In genomic region chr9:5605015-5605414, GRCm38 (mm10) we compare ENCODE assay signal across 26 mouse cellular contexts.
"Had no signal": no experiment of that assay in that cellular context is flagged by ENCODE, and none has a peak within 500 bp of the region (broad histone marks: within the 10 kb centered on the region; RNA-seq: fewer than 3 reads in every experiment).

No protein-coding gene starts in this region.

- H3K4me3 ChIP-seq: embryonic facial prominence, embryonic 10.5 days; embryonic facial prominence, embryonic 12.5 days; embryonic facial prominence, embryonic 13.5 days; embryonic facial prominence, embryonic 15.5 days; erythroblast, embryonic 14.5 days; forebrain, embryonic 10.5 days; forebrain, embryonic 12.5 days; forebrain, embryonic 13.5 days; forebrain, embryonic 15.5 days; gastrocnemius, adult 2 months; heart, adult 2 months; heart, embryonic 10.5 days had no signal

- ATAC-seq: forebrain, embryonic 13.5 days; forebrain, embryonic 14.5 days; forebrain, embryonic 15.5 days; forebrain, postnatal 0 days had no signal

- H3K9me3 ChIP-seq: embryonic facial prominence, embryonic 10.5 days; embryonic facial prominence, embryonic 12.5 days; embryonic facial prominence, embryonic 13.5 days; embryonic facial prominence, embryonic 15.5 days; forebrain, embryonic 12.5 days; forebrain, embryonic 13.5 days; forebrain, embryonic 15.5 days; heart, embryonic 10.5 days had no signal

- H3K9ac ChIP-seq: embryonic facial prominence, embryonic 12.5 days; embryonic facial prominence, embryonic 13.5 days; embryonic facial prominence, embryonic 15.5 days; forebrain, embryonic 12.5 days; forebrain, embryonic 13.5 days; forebrain, embryonic 15.5 days; forebrain, postnatal 0 days had no signal

- DNase-seq: cerebellum, adult 9-11 months; cerebellum, postnatal 10 days; cerebellum, postnatal 14 days; cerebellum, postnatal 25 days; cerebellum, postnatal 36 days; embryo, embryonic 11 days; forebrain, postnatal 0 days; gastrocnemius, adult 2 months; gastrocnemius, postnatal 10 days; gastrocnemius, postnatal 14 days; gastrocnemius, postnatal 36 days; heart, adult 11 months; heart, adult 18-20 months; heart, adult 2 months had no signal

- H3K4me1 ChIP-seq: embryonic facial prominence, embryonic 10.5 days; embryonic facial prominence, embryonic 12.5 days; embryonic facial prominence, embryonic 13.5 days; embryonic facial prominence, embryonic 15.5 days; forebrain, embryonic 10.5 days; forebrain, embryonic 12.5 days; forebrain, embryonic 13.5 days; forebrain, embryonic 15.5 days; heart, embryonic 10.5 days had no signal

- H3K36me3 ChIP-seq: embryonic facial prominence, embryonic 10.5 days; embryonic facial prominence, embryonic 12.5 days; embryonic facial prominence, embryonic 13.5 days; embryonic facial prominence, embryonic 15.5 days; forebrain, embryonic 10.5 days; forebrain, embryonic 12.5 days; forebrain, embryonic 15.5 days; heart, embryonic 10.5 days had no signal

- H3K27ac ChIP-seq: embryonic facial prominence, embryonic 10.5 days; embryonic facial prominence, embryonic 12.5 days; embryonic facial prominence, embryonic 13.5 days; embryonic facial prominence, embryonic 15.5 days; forebrain, embryonic 10.5 days; forebrain, embryonic 12.5 days; forebrain, embryonic 13.5 days; forebrain, embryonic 15.5 days; gastrocnemius, adult 2 months; heart, adult 2 months; heart, embryonic 10.5 days had no signal

- H3K4me2 ChIP-seq: embryonic facial prominence, embryonic 12.5 days; embryonic facial prominence, embryonic 13.5 days; embryonic facial prominence, embryonic 15.5 days; forebrain, embryonic 12.5 days; forebrain, embryonic 13.5 days; forebrain, embryonic 15.5 days; heart, embryonic 11.5 days had no signal

- H3K27me3 ChIP-seq: embryonic facial prominence, embryonic 12.5 days; embryonic facial prominence, embryonic 13.5 days; embryonic facial prominence, embryonic 15.5 days; forebrain, embryonic 12.5 days; forebrain, embryonic 13.5 days; forebrain, embryonic 15.5 days had no signal
